In genomic region chr7:49159646-49160555, GRCm38 (mm10) we compare ENCODE assay signal across 15 mouse cellular contexts.
DNase-seq lines count a peak whose midpoint lies in the region; ATAC-seq lines count a peak whose summit lies in the region.
"Had no signal": no experiment of that assay in that cellular context is flagged by ENCODE, and none has a peak within 500 bp of the region (broad histone marks: within the 10 kb centered on the region; RNA-seq: fewer than 3 reads in every experiment).

No protein-coding gene starts in this region.

- H3K4me1 ChIP-seq in limb, embryonic 12.5 days (replicated peaks) = peaks cover 7% of the 10 kb centered on the region
- H3K4me1 ChIP-seq in limb, embryonic 10.5 days = peaks cover 13% of the 10 kb centered on the region; the same call in 1 of the 2 replicates
- peaks cover 46% of the 10 kb centered on the region for H3K4me1 ChIP-seq in forebrain, embryonic 16.5 days (replicated peaks; ENCODE audit: control insufficient read depth, insufficient read depth, low read length)

- 66% methylated on average over 18 of the region's 18 CpGs for WGBS in limb, embryonic 12.5 days
- WGBS in limb, embryonic 10.5 days = 85% methylated on average over 18 of the region's 18 CpGs
- 33% methylated on average over 18 of the region's 18 CpGs for WGBS in forebrain, embryonic 16.5 days

- no peak overlapping the region for H3K4me3 ChIP-seq in limb, embryonic 12.5 days (replicated peaks)
- no peak overlapping the region for H3K4me3 ChIP-seq in limb, embryonic 10.5 days
- no peak overlapping the region for H3K4me3 ChIP-seq in forebrain, embryonic 16.5 days (replicated peaks; ENCODE audit: low read length)
- H3K4me3 ChIP-seq: embryonic facial prominence, embryonic 15.5 days; hindbrain, embryonic 10.5 days; megakaryocyte, embryonic 14.5 days had no signal

- no peak overlapping the region for H3K9ac ChIP-seq in limb, embryonic 12.5 days (replicated peaks)
- H3K9ac ChIP-seq in forebrain, embryonic 16.5 days (replicated peaks; ENCODE audit: low read depth, low read length) = no peak overlapping the region
- H3K9ac ChIP-seq: embryonic facial prominence, embryonic 15.5 days had no signal

- no peak overlapping the region for H3K4me2 ChIP-seq in limb, embryonic 12.5 days
- no peak overlapping the region for H3K4me2 ChIP-seq in forebrain, embryonic 16.5 days (ENCODE audit: low read length)
- H3K4me2 ChIP-seq: embryonic facial prominence, embryonic 15.5 days; liver, embryonic 11.5 days had no signal

- no peaks in the 10 kb centered on the region for H3K9me3 ChIP-seq in limb, embryonic 12.5 days
- H3K9me3 ChIP-seq in limb, embryonic 10.5 days (replicated peaks) = no peaks in the 10 kb centered on the region
- H3K9me3 ChIP-seq in forebrain, embryonic 16.5 days (ENCODE audit: control insufficient read depth, low read length) = peaks cover 4% of the 10 kb centered on the region
- H3K9me3 ChIP-seq: embryonic facial prominence, embryonic 15.5 days had no signal

- no peak for DNase-seq in limb, embryonic 10.5 days (ENCODE audit: low spot score)
- peak; percentile 27 for DNase-seq in adipocyte (ENCODE audit: low spot score)
- DNase-seq in heart, postnatal 14 days = peak; percentile 26 to 47
- no peak for DNase-seq in MN1 (ENCODE audit: low spot score)
- DNase-seq in embryo, embryonic 11 days = no peak
- DNase-seq: cerebellum, adult 11 months; right cerebral cortex, postnatal 4 days; thymus, postnatal 25 days had no signal

- ATAC-seq in limb, embryonic 12.5 days (ENCODE audit: insufficient number of reproducible peaks, insufficient read depth, low FRiP score, low TSS enrichment, low read depth) = 0 out of 2 replicates have a peak, but pooled peaks have one; percentile 16
- ATAC-seq in forebrain, embryonic 16.5 days = peak; percentile 15
- ATAC-seq: intestine, embryonic 16.5 days had no signal

- H3K27ac ChIP-seq in limb, embryonic 12.5 days = no peak overlapping the region
- H3K27ac ChIP-seq in limb, embryonic 10.5 days = no peak overlapping the region
- peak overlapping the region; percentile 26 for H3K27ac ChIP-seq in forebrain, embryonic 16.5 days (ENCODE audit: low read length)
- H3K27ac ChIP-seq: embryonic facial prominence, embryonic 15.5 days; hindbrain, embryonic 10.5 days had no signal

- H3K36me3 ChIP-seq in limb, embryonic 12.5 days = no peaks in the 10 kb centered on the region
- H3K36me3 ChIP-seq in limb, embryonic 10.5 days = no peaks in the 10 kb centered on the region
- H3K36me3 ChIP-seq in forebrain, embryonic 16.5 days (ENCODE audit: control insufficient read depth, insufficient read depth) = no peaks in the 10 kb centered on the region
- H3K36me3 ChIP-seq: embryonic facial prominence, embryonic 15.5 days had no signal

- no peaks in the 10 kb centered on the region; the same call in 1 of the 2 replicates for H3K27me3 ChIP-seq in limb, embryonic 12.5 days
- H3K27me3 ChIP-seq in limb, embryonic 10.5 days (ENCODE audit: low read depth, poor library complexity, severe bottlenecking) = no peaks in the 10 kb centered on the region; the same call in 1 of the 2 replicates
- no peaks in the 10 kb centered on the region for H3K27me3 ChIP-seq in forebrain, embryonic 16.5 days (replicated peaks; ENCODE audit: control insufficient read depth, insufficient read depth, low read length)
- H3K27me3 ChIP-seq: embryonic facial prominence, embryonic 15.5 days had no signal

- intact Hi-C loops in heart, postnatal 14 days (cut with DNase I) = loop anchor here (5.0 kb wide), 1 partner anchor 87 kb away; no protein-coding TSS in a partner anchor

Comparison
In these comparisons a context has a peak if more than half of its experiments do, and no peak if none do; other contexts are left out.
1. DNase-seq: peak in adipocyte (single experiment) and heart, postnatal 14 days (2 of 2); none in limb, embryonic 10.5 days (single experiment), MN1 (single experiment) and embryo, embryonic 11 days (single experiment).